Mouse (Mus musculus): ENCODE results near the gene Gucy2e. TPM values are rescaled to one million over a fixed set of nuclear protein-coding genes. Genes with fewer than 3 reads are reported as not detected.
A peak's percentile ranks its signal among the peaks of the same experiment; 100 is the strongest.

Gucy2e gene
- polyA plus RNA-seq, 1 experiment from 2014 or later, result 0.62 TPM

- Histone ChIP-seq H3K27ac (no peak overlapping the region), H3K4me2 (no peak overlapping the region), H3K36me3 (no peaks in the 10 kb centered on the region), H3K4me3 (no peak overlapping the region), H3K4me1 (peaks cover 14% of the 10 kb centered on the region), H3K9ac (no peak overlapping the region), H3K27me3 (peaks cover 36% of the 10 kb centered on the region), H3K9me3 (no peaks in the 10 kb centered on the region)
- 73% methylated on average over 6 of the region's 6 CpGs for WGBS
- ATAC-seq (ENCODE audit: insufficient number of reproducible peaks, insufficient read depth, low FRiP score, low TSS enrichment, low read depth), result no peak
These were observed 36.6 kb downstream of the Gucy2e start for GRCm38 (mm10) chr11:69200231-69200630.

- Histone ChIP-seq H3K9ac (no peak overlapping the region), H3K36me3 (no peaks in the 10 kb centered on the region), H3K4me3 (no peak overlapping the region), H3K27ac (no peak overlapping the region), H3K9me3 (no peaks in the 10 kb centered on the region), H3K4me1 (peaks cover 14% of the 10 kb centered on the region), H3K27me3 (peaks cover 40% of the 10 kb centered on the region), H3K4me2 (no peak overlapping the region)
- ATAC-seq (ENCODE audit: insufficient number of reproducible peaks, insufficient read depth, low FRiP score, low TSS enrichment, low read depth), result no peak
- 89% methylated on average over 1 of the region's 1 CpGs for WGBS
These were observed 37.6 kb downstream of the Gucy2e start for GRCm38 (mm10) chr11:69199251-69199650.

- Histone ChIP-seq H3K4me1 (peaks cover 14% of the 10 kb centered on the region), H3K36me3 (no peaks in the 10 kb centered on the region), H3K27me3 (peaks cover 40% of the 10 kb centered on the region), H3K4me2 (peak within 1 kb of the TSS; percentile 63), H3K9ac (peak within 1 kb of the TSS; percentile 65), H3K9me3 (no peaks in the 10 kb centered on the region), H3K27ac (no peak within 1 kb of the TSS), H3K4me3 (peak within 1 kb of the TSS; percentile 40)
- ATAC-seq (ENCODE audit: insufficient number of reproducible peaks, insufficient read depth, low FRiP score, low TSS enrichment, low read depth), result no peak
- WGBS, result 29% methylated on average over 6 of the region's 6 CpGs
These were observed 39.1 kb downstream of the Gucy2e start, which contains the start of gene Alox8 for GRCm38 (mm10) chr11:69197743-69198142. Alox8 (minus strand) TSS chr11:69197843.

- H3K36me3 ChIP-seq, result no peaks in the 10 kb centered on the region
- peaks cover 40% of the 10 kb centered on the region for H3K27me3 ChIP-seq
- WGBS, result 1% methylated on average over 14 of the region's 14 CpGs
- H3K9ac ChIP-seq, result peak overlapping the region; percentile 65
- H3K4me2 ChIP-seq, result peak overlapping the region; percentile 63
- ATAC-seq (ENCODE audit: insufficient number of reproducible peaks, insufficient read depth, low FRiP score, low TSS enrichment, low read depth), result no peak
- H3K9me3 ChIP-seq, result no peaks in the 10 kb centered on the region
- peaks cover 14% of the 10 kb centered on the region for H3K4me1 ChIP-seq
- H3K4me3 ChIP-seq, result peak overlapping the region; percentile 40
- no peak overlapping the region for H3K27ac ChIP-seq
These were observed 39.6 kb downstream of the Gucy2e start for GRCm38 (mm10) chr11:69197194-69197593.

- no peak for ATAC-seq (ENCODE audit: insufficient number of reproducible peaks, insufficient read depth, low FRiP score, low TSS enrichment, low read depth)
- H3K9ac ChIP-seq, result peak overlapping the region; percentile 65; the same call in 1 of the 2 replicates
These were observed 40.1 kb downstream of the Gucy2e start for GRCm38 (mm10) chr11:69196766-69197165.

GRCm38 (mm10) chr11:69192840-69193239, 44.0 kb downstream of the Gucy2e start:
- WGBS, result 3% methylated on average over 1 of the region's 1 CpGs
- H3K4me3 ChIP-seq, result no peak overlapping the region
- H3K27me3 ChIP-seq, result peaks cover 29% of the 10 kb centered on the region
- no peak overlapping the region for H3K27ac ChIP-seq
- peaks cover 14% of the 10 kb centered on the region for H3K4me1 ChIP-seq
- H3K9ac ChIP-seq, result no peak overlapping the region
- H3K9me3 ChIP-seq, result no peaks in the 10 kb centered on the region
- H3K4me2 ChIP-seq, result no peak overlapping the region
- ATAC-seq (ENCODE audit: insufficient number of reproducible peaks, insufficient read depth, low FRiP score, low TSS enrichment, low read depth), result no peak; the same call in 1 of the 2 replicates
- H3K36me3 ChIP-seq, result no peaks in the 10 kb centered on the region

More at GRCm38 (mm10) chr11:69196766-69197165, 40.1 kb downstream of the Gucy2e start:
- WGBS, result 5% methylated on average over 5 of the region's 5 CpGs
- Histone ChIP-seq H3K36me3 (no peaks in the 10 kb centered on the region), H3K4me1 (peaks cover 14% of the 10 kb centered on the region), H3K4me2 (peak overlapping the region; percentile 63), H3K27ac (no peak overlapping the region), H3K4me3 (peak overlapping the region; percentile 40), H3K9me3 (no peaks in the 10 kb centered on the region), H3K27me3 (peaks cover 40% of the 10 kb centered on the region)

- WGBS, result 86% methylated on average over 6 of the region's 6 CpGs
- no peak for ATAC-seq (ENCODE audit: insufficient number of reproducible peaks, insufficient read depth, low FRiP score, low TSS enrichment, low read depth)
These were observed 50.9 kb downstream of the Gucy2e start for GRCm38 (mm10) chr11:69185936-69186335.

GRCm38 (mm10) chr11:69185031-69185430, 51.8 kb downstream of the Gucy2e start:
- Histone ChIP-seq H3K36me3 (no peaks in the 10 kb centered on the region), H3K27ac (no peak overlapping the region), H3K9ac (no peak overlapping the region), H3K27me3 (no peaks in the 10 kb centered on the region; the same call in 1 of the 2 replicates), H3K9me3 (no peaks in the 10 kb centered on the region), H3K4me3 (no peak overlapping the region), H3K4me2 (no peak overlapping the region), H3K4me1 (no peaks in the 10 kb centered on the region)
- ATAC-seq (ENCODE audit: insufficient number of reproducible peaks, insufficient read depth, low FRiP score, low TSS enrichment, low read depth), result no peak
- WGBS, result 82% methylated on average over 5 of the region's 5 CpGs

More at GRCm38 (mm10) chr11:69185936-69186335, 50.9 kb downstream of the Gucy2e start:
- H3K4me1 ChIP-seq, result no peaks in the 10 kb centered on the region
- H3K27me3 ChIP-seq, result no peaks in the 10 kb centered on the region; the same call in 1 of the 2 replicates
- no peaks in the 10 kb centered on the region for H3K36me3 ChIP-seq
- no peak overlapping the region for H3K27ac ChIP-seq
- no peak overlapping the region for H3K4me3 ChIP-seq
- H3K9ac ChIP-seq, result no peak overlapping the region
- H3K4me2 ChIP-seq, result no peak overlapping the region
- H3K9me3 ChIP-seq, result no peaks in the 10 kb centered on the region

GRCm38 (mm10) chr11:69180120-69180519, 56.7 kb downstream of the Gucy2e start:
- no peaks in the 10 kb centered on the region for H3K9me3 ChIP-seq
- no peak overlapping the region for H3K27ac ChIP-seq
- ATAC-seq (ENCODE audit: insufficient number of reproducible peaks, insufficient read depth, low FRiP score, low TSS enrichment, low read depth), result no peak
- no peak overlapping the region for H3K9ac ChIP-seq
- H3K4me2 ChIP-seq, result no peak overlapping the region
- WGBS, result 86% methylated on average over 4 of the region's 4 CpGs
- no peaks in the 10 kb centered on the region for H3K27me3 ChIP-seq
- H3K4me3 ChIP-seq, result no peak overlapping the region
- no peaks in the 10 kb centered on the region for H3K4me1 ChIP-seq
- H3K36me3 ChIP-seq, result no peaks in the 10 kb centered on the region

GRCm38 (mm10) chr11:69179512-69179911, 57.3 kb downstream of the Gucy2e start:
- Histone ChIP-seq H3K4me3 (no peak overlapping the region), H3K4me1 (no peaks in the 10 kb centered on the region), H3K27me3 (no peaks in the 10 kb centered on the region), H3K9ac (no peak overlapping the region), H3K4me2 (no peak overlapping the region), H3K9me3 (no peaks in the 10 kb centered on the region), H3K36me3 (no peaks in the 10 kb centered on the region), H3K27ac (no peak overlapping the region)
- no peak for ATAC-seq (ENCODE audit: insufficient number of reproducible peaks, insufficient read depth, low FRiP score, low TSS enrichment, low read depth)
- WGBS, result 69% methylated on average over 3 of the region's 3 CpGs

GRCm38 (mm10) chr11:69178525-69178924, 58.3 kb downstream of the Gucy2e start:
- Histone ChIP-seq H3K36me3 (no peaks in the 10 kb centered on the region), H3K9me3 (no peaks in the 10 kb centered on the region), H3K9ac (no peak overlapping the region), H3K27me3 (no peaks in the 10 kb centered on the region), H3K4me3 (no peak overlapping the region), H3K4me1 (no peaks in the 10 kb centered on the region), H3K27ac (no peak overlapping the region), H3K4me2 (no peak overlapping the region)
- 78% methylated on average over 3 of the region's 3 CpGs for WGBS
- ATAC-seq (ENCODE audit: insufficient number of reproducible peaks, insufficient read depth, low FRiP score, low TSS enrichment, low read depth), result no peak

- no peaks in the 10 kb centered on the region for H3K36me3 ChIP-seq
- H3K27me3 ChIP-seq, result no peaks in the 10 kb centered on the region
- H3K27ac ChIP-seq, result no peak overlapping the region
- no peaks in the 10 kb centered on the region for H3K4me1 ChIP-seq
- H3K9ac ChIP-seq, result no peak overlapping the region
- no peaks in the 10 kb centered on the region for H3K9me3 ChIP-seq
- no peak for ATAC-seq (ENCODE audit: insufficient number of reproducible peaks, insufficient read depth, low FRiP score, low TSS enrichment, low read depth)
- H3K4me2 ChIP-seq, result no peak overlapping the region
- 90% methylated on average over 7 of the region's 7 CpGs for WGBS
- no peak overlapping the region for H3K4me3 ChIP-seq
These were observed 62.1 kb downstream of the Gucy2e start for GRCm38 (mm10) chr11:69174722-69175121.
